Mouse (Mus musculus) ovary, postnatal 10 days (tissue): Measurements from ENCODE around the gene Foxc2.
A peak's percentile ranks its signal among the peaks of the same experiment; 100 is the strongest.
"Not testable (repeated sequence)": the region's sequence is repeated elsewhere in the genome, so short reads cannot be mapped to it uniquely, and the experiment has no call there.

Source experiments
- DNase-seq: peaks from one replicate; pipeline ENCODE4 v3.0.0; 2022; ENCODE audit warnings: low spot score

The Foxc2 gene

GRCm38 (mm10) chr8:121119635-121120455 is 3.9 kb downstream of the Foxc2 start:
- DNase-seq: no peak

- no peak for DNase-seq
These were observed 4.8 kb downstream of the Foxc2 start for GRCm38 (mm10) chr8:121120456-121121419.

GRCm38 (mm10) chr8:121121704-121122103 is 5.7 kb downstream of the Foxc2 start:
- no peak for DNase-seq

GRCm38 (mm10) chr8:121122368-121122767 is 6.4 kb downstream of the Foxc2 start:
- DNase-seq: no peak

GRCm38 (mm10) chr8:121123113-121123512 is 7.1 kb downstream of the Foxc2 start:
- DNase-seq: no peak

- no peak for DNase-seq
These were observed 8.7 kb downstream of the Foxc2 start for GRCm38 (mm10) chr8:121124547-121125239.

- peak; percentile 43 for DNase-seq
These were observed 9.4 kb downstream of the Foxc2 start for GRCm38 (mm10) chr8:121125311-121125876.

GRCm38 (mm10) chr8:121126191-121126590 is 10.2 kb downstream of the Foxc2 start:
- DNase-seq: no peak

- DNase-seq: no peak
These were observed 10.7 kb downstream of the Foxc2 start for GRCm38 (mm10) chr8:121126694-121127093.

GRCm38 (mm10) chr8:121127291-121127701 is 11.3 kb downstream of the Foxc2 start:
- DNase-seq: no peak

GRCm38 (mm10) chr8:121127756-121128375 is 11.9 kb downstream of the Foxc2 start, which contains the start of gene Foxl1:
Foxl1 (plus strand) TSS chr8:121127940.
- no peak for DNase-seq

- no peak for DNase-seq
These were observed 12.7 kb downstream of the Foxc2 start for GRCm38 (mm10) chr8:121128531-121129264.

- no peak for DNase-seq
These were observed 13.4 kb downstream of the Foxc2 start for GRCm38 (mm10) chr8:121129265-121129940.

GRCm38 (mm10) chr8:121130522-121130921 is 14.6 kb downstream of the Foxc2 start:
- DNase-seq: no peak

GRCm38 (mm10) chr8:121132961-121133513 is 17.1 kb downstream of the Foxc2 start:
- no peak for DNase-seq

GRCm38 (mm10) chr8:121134102-121134501 is 18.1 kb downstream of the Foxc2 start:
- no peak for DNase-seq

GRCm38 (mm10) chr8:121134512-121134911 is 18.5 kb downstream of the Foxc2 start:
- DNase-seq: no peak

- no peak for DNase-seq
These were observed 20.9 kb downstream of the Foxc2 start for GRCm38 (mm10) chr8:121136856-121137255.

- not testable (repeated sequence) for DNase-seq
These were observed 29.6 kb downstream of the Foxc2 start for GRCm38 (mm10) chr8:121145457-121146134.
